Mouse (Mus musculus) cortical plate, adult 2 months (tissue): ENCODE results near the gene Tmprss9.

Experiments used
- CTCF ChIP-seq: fragments of 200-500 bp; IDR thresholded peaks from 2 replicates; pipeline ENCODE4 v1.5.1; 2011; ENCODE audit warnings: mild to moderate bottlenecking, control low read depth, low read length; ENCODE audit not compliant: insufficient read depth; ENCODE audit errors: extremely low read depth
- POLR2A ChIP-seq: fragments of 200-500 bp; IDR thresholded peaks from 2 replicates; pipeline ENCODE4 v1.6.1; 2011; ENCODE audit warnings: mild to moderate bottlenecking, low read length, control low read depth; ENCODE audit not compliant: insufficient read depth; ENCODE audit errors: extremely low read depth

DNA sequence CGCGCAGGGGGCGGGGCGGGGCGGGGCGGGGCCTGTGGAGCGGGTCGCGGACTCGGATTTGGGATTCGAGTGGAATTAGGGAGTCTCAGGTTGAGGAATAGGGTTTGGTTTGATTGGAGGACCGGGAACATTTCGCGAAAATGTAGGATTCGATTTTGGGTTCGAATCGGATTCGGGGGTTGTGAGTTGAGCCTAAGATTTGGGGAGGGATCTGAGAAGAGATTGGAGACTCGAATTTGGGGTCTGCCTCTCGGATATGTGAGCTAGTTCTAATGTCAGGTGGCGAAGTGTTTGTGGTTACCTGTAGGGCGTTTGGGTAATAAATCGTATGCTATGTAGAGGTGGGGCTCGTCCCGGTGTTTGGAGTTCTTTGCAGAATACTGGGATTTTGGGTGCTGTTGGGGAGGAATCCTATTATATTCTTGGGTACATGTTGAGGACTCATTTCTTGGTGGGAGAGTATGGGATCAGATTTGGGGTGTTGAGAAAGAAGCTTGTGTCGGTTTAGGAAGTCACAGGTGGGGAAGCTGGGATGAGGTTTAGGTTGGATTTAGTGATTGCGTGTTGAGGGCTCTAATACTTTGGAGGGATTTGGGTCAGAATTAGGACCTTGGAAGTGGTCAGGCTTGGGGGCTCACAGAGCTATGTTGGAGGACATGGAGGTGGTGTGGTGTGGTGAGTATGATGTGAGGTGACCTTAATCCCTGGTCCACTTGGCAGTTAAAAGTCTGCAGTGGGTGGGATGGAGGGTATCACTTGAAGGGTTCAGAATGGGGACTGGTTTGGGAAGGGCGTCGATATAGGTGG, 44.4 kb upstream of the Tmprss9 start:
- TF ChIP-seq CTCF (no peak), POLR2A (no peak)
